Mouse (Mus musculus) adipose tissue, adult 10 weeks (tissue): Measurements from ENCODE around the gene Tspan11. TPM values are rescaled to one million over a fixed set of nuclear protein-coding genes. Genes with fewer than 3 reads are reported as not detected.

ENCODE experiments used
- polyA plus RNA-seq: library from polyadenylated mRNA; stranded (reverse); fragments of 350-450 nt; fragmentation: Illumina TruSeq; extraction: RNeasy Lipid Tissue Mini Kit (QIAGEN cat#74804); gene quantifications from one replicate; pipeline ENCODE4 v1.2.3, GENCODE M21; 2014; ENCODE audit warnings: low read depth, low replicate concordance

Tspan11 gene
- polyA plus RNA-seq: 2.4 TPM

GRCm38 (mm10) chr6:127887511-127888421 is at the start of gene Tspan11:
TSS of gene Tspan11 (plus strand) at chr6:127887589.

Other genes with a start within 250 kb of the Tspan11 start
- gene Prmt8, start 118.1 kb upstream of the Tspan11 start, polyA plus RNA-seq: 0.31 TPM